Mouse (Mus musculus) limb, embryonic 13.5 days (tissue): Measurements from ENCODE around the gene Csnk2b. TPM values are rescaled to one million over a fixed set of nuclear protein-coding genes. Genes with fewer than 3 reads are reported as not detected.
A peak's percentile ranks its signal among the peaks of the same experiment; 100 is the strongest.

Experiments
- ATAC-seq: fragments of 200-750 bp; cut with Nextera tagmentation; 2 replicates; pipeline ENCODE4 v1.8.0; 2017; ENCODE audit warnings: low read depth, moderate number of reproducible peaks, moderate TSS enrichment; ENCODE audit not compliant: low FRiP score
- H3K27ac ChIP-seq: fragments of 300-500 bp; sonication (generic); 2 replicates; pipeline ENCODE4 v1.5.1; 2015; ENCODE audit warnings: inconsistent platforms, mild to moderate bottlenecking, moderate library complexity
- H3K27me3 ChIP-seq: fragments of 300-500 bp; sonication (generic); 2 replicates; pipeline ENCODE4 v1.6.1; 2015; ENCODE audit warnings: mild to moderate bottlenecking, inconsistent platforms
- H3K36me3 ChIP-seq: fragments of 300-500 bp; sonication (generic); 2 replicates; pipeline ENCODE4 v1.6.1; 2015; ENCODE audit warnings: inconsistent platforms, mild to moderate bottlenecking, moderate library complexity
- H3K4me1 ChIP-seq: fragments of 300-500 bp; sonication (generic); 2 replicates; pipeline ENCODE4 v1.6.1; 2015; ENCODE audit warnings: inconsistent platforms
- H3K4me2 ChIP-seq: fragments of 300-500 bp; sonication (generic); replicated peaks from 2 replicates; pipeline ENCODE4 v1.6.1; 2015; ENCODE audit warnings: inconsistent platforms, mild to moderate bottlenecking, moderate library complexity
- H3K4me3 ChIP-seq: fragments of 300-500 bp; sonication (generic); 2 replicates; pipeline ENCODE4 v1.5.1; 2015; ENCODE audit warnings: moderate library complexity, mild to moderate bottlenecking, inconsistent platforms
- H3K9ac ChIP-seq: fragments of 300-500 bp; sonication (generic); 2 replicates; pipeline ENCODE4 v1.6.1; 2015; ENCODE audit warnings: mild to moderate bottlenecking, inconsistent platforms
- H3K9me3 ChIP-seq: fragments of 300-500 bp; sonication (generic); 2 replicates; pipeline ENCODE4 v1.6.1; 2016; ENCODE audit warnings: inconsistent platforms
- WGBS: fragments of 180-500 bp; shearing (Covaris S2); methylation state at CpG from one replicate; pipeline ENCODE4 v1.1.7; 2015; 5-methylcytosine and 5-hydroxymethylcytosine counted together
- polyA plus RNA-seq: library from polyadenylated mRNA; unstranded; fragments of >200 nt; fragmentation: Nextera tagmentation; extraction: Ambion mirVana; gene quantifications from 2 replicates; pipeline ENCODE4 v1.2.1, GENCODE M21; 2015

Csnk2b gene
- polyA plus RNA-seq, 1 experiment from 2014 or later, result 279 TPM

DNA sequence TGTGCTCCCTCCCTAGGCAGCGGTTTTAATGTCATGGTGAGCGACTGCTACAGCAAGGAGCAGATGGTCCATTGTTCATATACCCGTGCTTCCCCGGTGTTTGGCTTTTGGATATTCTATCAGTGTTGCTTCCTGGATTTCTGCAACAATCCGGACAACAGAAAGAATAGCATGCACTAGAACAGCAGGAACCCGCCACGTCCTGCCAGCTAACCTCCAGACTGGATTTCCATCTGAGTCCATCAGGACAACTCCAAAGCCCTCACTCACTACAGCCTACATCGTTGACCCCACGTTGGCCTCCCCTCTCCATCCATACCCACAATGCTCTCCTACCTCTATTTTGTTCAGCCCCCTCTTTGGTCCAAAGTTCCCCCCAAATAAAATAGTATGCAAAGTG, 10.1 kb downstream of the Csnk2b start:
- H3K36me3 ChIP-seq, result peaks cover 25% of the 10 kb centered on the region
- H3K4me3 ChIP-seq, result no peak overlapping the region
- WGBS, result 80% methylated on average over 9 of the region's 9 CpGs
- H3K27me3 ChIP-seq, result no peaks in the 10 kb centered on the region
- ATAC-seq, result no peak
- no peaks in the 10 kb centered on the region for H3K9me3 ChIP-seq
- no peak overlapping the region for H3K27ac ChIP-seq
- H3K4me2 ChIP-seq, result no peak overlapping the region
- H3K9ac ChIP-seq, result no peak overlapping the region
- H3K4me1 ChIP-seq, result no peaks in the 10 kb centered on the region

DNA sequence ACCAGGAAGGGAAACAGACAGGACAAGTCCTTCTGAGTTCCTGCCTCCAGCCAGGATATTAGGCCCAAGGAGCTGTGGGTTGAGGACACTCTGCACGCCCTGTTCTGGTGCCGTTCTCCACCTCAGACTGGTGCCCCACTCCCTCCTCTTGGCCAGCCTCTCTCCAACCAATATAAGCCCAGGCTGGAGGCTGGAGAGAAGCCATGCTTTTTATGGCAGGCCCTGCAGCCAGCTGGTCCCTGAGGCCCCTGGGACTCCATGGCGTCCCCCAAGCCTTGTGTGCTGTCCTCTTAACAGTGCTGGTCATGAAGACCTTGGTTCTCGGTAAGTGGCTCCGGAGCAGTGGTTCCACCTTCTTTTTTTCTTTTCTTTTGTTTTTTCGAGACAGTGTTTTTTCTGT, 13.8 kb downstream of the Csnk2b start, which contains the start of gene Ly6g5c:
Ly6g5c (plus strand) TSS at position 183 of the 400 bp plus-strand sequence.
- peaks cover 13% of the 10 kb centered on the region for H3K36me3 ChIP-seq
- no peak within 1 kb of the TSS for H3K4me2 ChIP-seq
- no peak within 1 kb of the TSS for H3K27ac ChIP-seq
- H3K4me1 ChIP-seq, result no peaks in the 10 kb centered on the region; the same call in 1 of the 2 replicates
- no peak for ATAC-seq
- WGBS, result 76% methylated on average over 6 of the region's 6 CpGs
- no peaks in the 10 kb centered on the region for H3K27me3 ChIP-seq
- no peak within 1 kb of the TSS for H3K4me3 ChIP-seq
- no peaks in the 10 kb centered on the region for H3K9me3 ChIP-seq
- H3K9ac ChIP-seq, result no peak within 1 kb of the TSS

DNA sequence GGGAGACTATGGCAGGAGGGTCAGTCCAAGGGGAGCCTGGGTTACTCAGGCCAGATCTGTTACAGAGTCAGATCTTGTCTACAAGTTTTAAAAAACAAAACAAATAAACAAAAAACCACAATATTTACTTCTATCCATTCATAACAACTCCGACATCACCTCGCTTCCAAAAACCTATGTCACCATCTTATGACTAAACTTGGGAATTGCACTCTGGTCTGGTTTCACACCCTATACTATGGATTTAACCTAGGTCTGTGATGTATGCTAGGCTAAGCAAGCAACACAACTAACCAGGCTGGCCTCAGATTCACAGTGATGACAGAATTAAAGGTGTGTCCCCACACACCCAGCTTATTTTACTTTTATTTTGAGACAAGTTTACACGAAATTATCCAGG, 15.3 kb downstream of the Csnk2b start:
- H3K4me3 ChIP-seq, result no peak overlapping the region

DNA sequence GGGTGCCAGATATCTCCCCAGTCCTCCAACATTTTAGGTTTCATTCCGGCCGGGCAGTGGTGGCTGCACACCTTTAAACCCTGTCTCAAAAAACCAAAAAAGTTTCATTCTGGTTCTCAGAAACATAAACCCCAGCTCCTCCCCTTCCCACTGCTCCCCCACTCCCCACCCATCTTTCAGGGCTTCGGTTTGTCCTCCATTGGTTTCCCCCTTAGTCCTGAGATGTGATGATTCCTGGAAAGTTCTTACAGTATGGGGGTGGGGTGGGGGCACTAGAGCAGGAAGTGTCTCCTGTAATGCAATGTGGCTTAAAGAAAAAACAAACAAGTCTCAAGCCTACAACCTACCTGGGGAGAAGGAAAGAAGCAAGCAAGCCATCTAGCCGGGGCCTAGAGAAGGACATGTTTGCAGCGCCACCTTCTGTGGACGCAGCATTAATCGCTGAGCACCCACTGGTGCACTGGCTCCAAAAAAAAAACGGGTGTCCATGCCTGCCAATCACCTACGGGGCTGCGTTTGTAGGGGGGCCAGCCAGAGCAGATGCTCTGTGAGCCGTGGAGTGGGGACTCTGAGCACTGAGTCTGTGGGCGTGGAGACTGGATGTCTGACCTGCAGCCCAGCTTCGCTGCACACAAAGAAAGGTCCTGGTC, 16.0 kb downstream of the Csnk2b start:
- H3K27me3 ChIP-seq, result no peaks in the 10 kb centered on the region
- H3K9ac ChIP-seq, result no peak overlapping the region; the same call in 1 of the 2 replicates
- H3K9me3 ChIP-seq, result no peaks in the 10 kb centered on the region
- peak overlapping the region; percentile 32; the same call in 1 of the 2 replicates for H3K4me2 ChIP-seq
- 28% methylated on average over 13 of the region's 13 CpGs for WGBS
- no peak for ATAC-seq
- no peaks in the 10 kb centered on the region; the same call in 1 of the 2 replicates for H3K4me1 ChIP-seq
- no peak overlapping the region for H3K27ac ChIP-seq
- no peak overlapping the region for H3K4me3 ChIP-seq
- peaks cover 35% of the 10 kb centered on the region for H3K36me3 ChIP-seq

More for the DNA sequence above, 15.3 kb downstream of the Csnk2b start:
- ATAC-seq, result no peak
- no peaks in the 10 kb centered on the region for H3K27me3 ChIP-seq
- no peaks in the 10 kb centered on the region for H3K9me3 ChIP-seq
- no peaks in the 10 kb centered on the region; the same call in 1 of the 2 replicates for H3K4me1 ChIP-seq
- no peak overlapping the region for H3K9ac ChIP-seq
- no peak overlapping the region for H3K4me2 ChIP-seq
- H3K27ac ChIP-seq, result no peak overlapping the region
- 72% methylated on average over 3 of the region's 3 CpGs for WGBS
- peaks cover 29% of the 10 kb centered on the region for H3K36me3 ChIP-seq

DNA sequence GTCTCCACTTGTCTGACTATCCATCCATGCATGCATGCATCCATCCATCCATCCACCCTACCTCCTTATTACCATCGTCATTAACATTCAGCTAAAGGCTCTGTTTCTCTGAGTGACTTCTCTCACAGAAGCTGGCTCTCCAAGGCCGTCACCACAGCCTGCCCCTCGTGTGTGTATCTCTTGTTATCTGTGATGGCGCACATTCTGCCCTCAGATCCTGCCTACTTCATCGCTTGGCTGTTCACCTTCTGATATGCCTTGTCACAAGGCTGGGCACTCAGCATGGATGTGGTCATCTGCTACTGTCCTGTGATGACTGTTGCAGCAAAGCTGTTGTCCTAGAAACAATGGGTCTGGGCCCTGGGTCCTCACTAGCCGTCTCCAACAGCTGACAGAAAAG, 17.1 kb downstream of the Csnk2b start:
- no peaks in the 10 kb centered on the region; the same call in 1 of the 2 replicates for H3K4me1 ChIP-seq
- H3K36me3 ChIP-seq, result peaks cover 46% of the 10 kb centered on the region
- peak overlapping the region; percentile 31; the same call in 1 of the 2 replicates for H3K9ac ChIP-seq
- WGBS, result 81% methylated on average over 6 of the region's 6 CpGs
- ATAC-seq, result no peak
- H3K4me3 ChIP-seq, result no peak overlapping the region
- H3K4me2 ChIP-seq, result no peak overlapping the region
- no peaks in the 10 kb centered on the region for H3K9me3 ChIP-seq
- H3K27ac ChIP-seq, result no peak overlapping the region; the same call in 1 of the 2 replicates
- no peaks in the 10 kb centered on the region for H3K27me3 ChIP-seq

DNA sequence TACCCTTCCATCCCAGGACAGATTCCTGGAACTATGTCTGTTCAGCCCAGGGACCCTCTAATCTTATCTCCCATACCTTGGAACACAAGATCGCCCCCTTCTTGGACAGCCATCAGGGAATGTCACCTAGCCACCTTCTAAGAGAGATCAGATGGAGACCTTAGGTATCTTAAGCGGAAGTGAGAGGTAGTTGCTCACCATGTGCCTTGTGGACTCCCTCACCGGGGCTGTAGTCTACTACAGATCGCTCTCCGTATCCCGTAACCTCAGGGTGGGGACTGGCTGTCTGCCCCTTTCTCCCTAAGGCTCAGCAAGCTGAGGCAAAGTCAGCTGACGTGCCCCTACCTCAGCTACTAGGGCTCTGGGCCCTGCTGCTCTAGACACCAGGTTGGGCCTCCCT, 17.8 kb downstream of the Csnk2b start:
- no peak overlapping the region for H3K9ac ChIP-seq
- H3K4me2 ChIP-seq, result no peak overlapping the region
- H3K27me3 ChIP-seq, result no peaks in the 10 kb centered on the region
- WGBS, result 89% methylated on average over 7 of the region's 7 CpGs
- no peak for ATAC-seq
- no peaks in the 10 kb centered on the region; the same call in 1 of the 2 replicates for H3K4me1 ChIP-seq
- no peaks in the 10 kb centered on the region for H3K9me3 ChIP-seq
- H3K4me3 ChIP-seq, result no peak overlapping the region
- peaks cover 53% of the 10 kb centered on the region for H3K36me3 ChIP-seq
- H3K27ac ChIP-seq, result no peak overlapping the region

DNA sequence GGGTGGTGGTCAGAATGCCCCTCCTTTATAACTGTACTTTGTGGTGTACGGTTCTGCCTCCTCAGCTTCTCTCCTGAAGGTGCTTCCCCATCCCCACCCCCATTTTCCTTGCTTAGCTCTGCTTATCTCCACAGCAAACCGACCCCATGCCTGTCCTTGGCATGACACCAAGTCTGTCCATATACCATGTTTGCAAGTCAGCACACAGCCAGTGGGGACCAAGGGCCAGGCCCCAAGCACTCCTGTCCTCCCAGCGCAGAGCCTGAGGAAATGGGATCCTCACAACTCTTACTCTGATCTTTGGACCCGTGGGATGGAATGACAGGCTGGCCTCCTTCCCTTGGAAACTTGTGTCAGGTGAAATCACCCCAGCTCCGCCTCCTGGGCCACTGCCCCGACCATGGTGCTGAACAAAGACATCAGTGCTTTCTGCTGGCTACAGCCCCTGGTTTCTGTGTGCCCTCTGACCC, 18.6 kb downstream of the Csnk2b start:
- no peak overlapping the region for H3K4me2 ChIP-seq
- no peak overlapping the region for H3K9ac ChIP-seq
- H3K9me3 ChIP-seq, result no peaks in the 10 kb centered on the region
- WGBS, result 74% methylated on average over 6 of the region's 6 CpGs
- no peaks in the 10 kb centered on the region for H3K27me3 ChIP-seq
- no peak overlapping the region for H3K4me3 ChIP-seq
- no peak overlapping the region for H3K27ac ChIP-seq
- H3K36me3 ChIP-seq, result peaks cover 61% of the 10 kb centered on the region
- ATAC-seq, result no peak
- no peaks in the 10 kb centered on the region; the same call in 1 of the 2 replicates for H3K4me1 ChIP-seq

DNA sequence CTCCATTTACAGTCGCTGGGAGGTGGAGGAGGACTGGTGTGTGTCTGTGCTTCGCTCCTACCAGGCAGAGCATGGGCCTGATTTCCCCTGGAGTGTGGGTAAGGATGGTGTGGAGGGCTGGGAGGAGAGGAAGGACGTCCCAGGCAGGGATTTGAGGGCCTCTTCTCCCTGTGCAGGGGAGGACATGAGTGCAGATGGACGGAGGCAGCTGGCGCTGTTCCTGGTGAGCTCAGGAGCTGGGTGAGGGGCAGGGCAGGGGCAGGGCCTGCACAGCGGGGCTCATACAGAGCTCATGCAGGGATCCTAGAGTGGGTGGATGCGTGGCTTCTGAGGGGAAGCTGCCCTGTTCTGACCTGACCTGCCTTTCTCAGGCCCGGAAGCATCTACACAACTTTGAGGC, 19.6 kb downstream of the Csnk2b start:
- Histone ChIP-seq H3K4me2 (no peak overlapping the region), H3K4me1 (no peaks in the 10 kb centered on the region; the same call in 1 of the 2 replicates), H3K36me3 (peaks cover 71% of the 10 kb centered on the region), H3K4me3 (no peak overlapping the region), H3K27ac (no peak overlapping the region), H3K9ac (no peak overlapping the region), H3K9me3 (no peaks in the 10 kb centered on the region), H3K27me3 (no peaks in the 10 kb centered on the region)
- 70% methylated on average over 8 of the region's 8 CpGs for WGBS
- peak; percentile 55; the same call in 1 of the 2 replicates for ATAC-seq

DNA sequence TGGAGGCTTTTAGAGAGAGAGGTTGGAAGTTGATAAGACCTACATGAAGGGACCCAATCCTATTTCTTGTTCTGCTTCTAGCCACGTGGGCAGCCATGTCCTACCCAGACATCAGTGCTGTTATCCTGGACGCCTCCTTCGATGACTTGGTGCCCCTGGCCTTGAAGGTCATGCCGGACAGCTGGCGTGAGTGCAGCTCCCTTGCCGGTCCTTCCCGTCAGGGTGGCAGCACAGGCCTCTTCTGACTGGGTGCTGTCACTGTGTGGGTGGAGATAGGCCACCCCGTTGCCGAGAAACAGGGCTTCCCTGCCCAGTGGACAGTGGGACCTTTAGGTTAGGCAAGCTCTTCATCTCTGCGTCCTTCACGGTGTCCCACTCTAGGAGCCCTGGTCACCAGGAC, 20.7 kb downstream of the Csnk2b start:
- no peaks in the 10 kb centered on the region for H3K27me3 ChIP-seq
- ATAC-seq, result no peak
- H3K36me3 ChIP-seq, result peaks cover 82% of the 10 kb centered on the region
- no peaks in the 10 kb centered on the region for H3K9me3 ChIP-seq
- no peak overlapping the region for H3K4me2 ChIP-seq
- no peak overlapping the region; the same call in 1 of the 2 replicates for H3K9ac ChIP-seq
- WGBS, result 90% methylated on average over 11 of the region's 11 CpGs
- no peaks in the 10 kb centered on the region; the same call in 1 of the 2 replicates for H3K4me1 ChIP-seq
- H3K4me3 ChIP-seq, result no peak overlapping the region
- H3K27ac ChIP-seq, result no peak overlapping the region

DNA sequence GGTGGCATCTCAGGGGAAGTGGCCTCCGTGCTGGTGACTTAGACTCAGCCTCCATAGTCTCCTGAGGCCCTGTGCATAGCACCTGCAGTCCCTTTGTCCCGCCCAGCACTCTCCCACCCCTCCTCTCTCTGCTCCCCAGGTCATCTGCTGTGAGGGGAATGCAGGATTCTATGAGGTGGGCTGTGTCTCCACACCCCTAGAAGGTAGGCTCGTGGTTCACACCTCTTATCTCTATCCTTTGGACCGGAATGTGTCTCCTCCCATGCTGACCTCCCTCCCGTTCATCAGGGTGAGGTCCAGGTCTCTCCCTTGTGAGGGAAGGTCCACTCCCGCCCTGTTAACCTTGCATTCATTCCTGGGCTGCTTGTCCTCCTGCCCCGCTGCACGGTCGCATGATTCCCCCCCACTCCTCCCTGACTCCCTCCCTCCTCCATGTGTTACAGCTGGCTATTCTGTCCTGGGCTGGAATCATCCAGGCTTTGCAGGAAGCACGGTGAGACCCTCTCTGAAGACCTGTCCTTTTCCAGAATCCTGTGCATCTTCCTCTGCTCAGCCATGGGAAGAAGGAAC, 21.6 kb downstream of the Csnk2b start:
- no peaks in the 10 kb centered on the region for H3K4me1 ChIP-seq
- H3K27ac ChIP-seq, result no peak overlapping the region
- ATAC-seq, result no peak
- no peak overlapping the region for H3K4me3 ChIP-seq
- H3K4me2 ChIP-seq, result no peak overlapping the region
- H3K36me3 ChIP-seq, result peaks cover 91% of the 10 kb centered on the region
- 82% methylated on average over 10 of the region's 10 CpGs for WGBS
- no peaks in the 10 kb centered on the region for H3K9me3 ChIP-seq
- H3K27me3 ChIP-seq, result no peaks in the 10 kb centered on the region
- no peak overlapping the region for H3K9ac ChIP-seq

DNA sequence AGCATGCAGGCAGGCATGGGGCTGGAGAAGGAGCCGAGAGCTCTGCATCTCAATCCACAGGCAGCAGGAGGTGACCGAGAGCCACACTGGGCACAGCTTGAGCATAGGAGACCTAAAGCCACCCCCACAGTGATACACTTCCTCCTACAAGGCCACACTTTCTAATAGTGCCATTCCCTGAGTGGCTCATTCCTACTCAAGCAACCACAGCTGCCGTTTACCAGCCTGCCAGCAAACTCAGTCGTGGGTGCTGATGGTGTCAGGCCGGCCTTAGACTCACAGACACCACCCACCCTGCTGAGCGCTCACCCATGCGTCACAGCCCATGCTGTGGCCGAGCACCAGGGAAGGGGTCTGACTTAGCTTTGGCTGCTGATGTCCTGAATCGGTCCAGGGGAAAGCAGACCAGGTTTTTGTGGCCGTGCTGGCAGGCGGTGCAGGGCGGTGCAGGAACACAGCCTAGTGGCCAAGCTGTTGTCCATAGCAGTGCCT, 24.6 kb downstream of the Csnk2b start:
- Histone ChIP-seq H3K4me1 (no peaks in the 10 kb centered on the region), H3K27me3 (no peaks in the 10 kb centered on the region), H3K4me3 (no peak overlapping the region), H3K36me3 (peaks cover 99% of the 10 kb centered on the region), H3K27ac (no peak overlapping the region), H3K9ac (no peak overlapping the region), H3K9me3 (no peaks in the 10 kb centered on the region), H3K4me2 (no peak overlapping the region)
- no peak for ATAC-seq
- 89% methylated on average over 12 of the region's 12 CpGs for WGBS

DNA sequence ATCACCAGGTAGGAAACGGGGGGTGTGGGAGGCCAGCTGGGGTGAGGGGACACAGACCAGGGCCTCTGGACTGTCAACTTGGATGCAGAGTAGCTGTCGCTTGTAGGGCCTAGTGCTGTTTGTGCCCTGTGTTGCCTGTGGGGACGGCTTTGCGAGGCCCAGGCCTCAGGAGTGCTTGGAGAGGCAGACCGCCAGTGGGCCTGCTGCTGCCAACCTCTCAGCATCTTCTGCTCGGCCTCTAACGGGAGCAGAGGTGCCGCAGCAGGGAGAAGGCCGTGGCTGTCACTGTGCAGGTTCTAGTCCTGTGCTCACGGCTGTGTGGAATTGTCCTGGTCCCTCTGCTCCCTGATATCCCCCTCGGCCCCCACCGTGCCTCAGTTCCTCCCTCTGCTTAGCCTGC, 25.3 kb downstream of the Csnk2b start:
- H3K36me3 ChIP-seq, result peaks cover 97% of the 10 kb centered on the region
- no peak overlapping the region for H3K4me3 ChIP-seq
- no peaks in the 10 kb centered on the region for H3K4me1 ChIP-seq
- H3K4me2 ChIP-seq, result no peak overlapping the region
- no peaks in the 10 kb centered on the region for H3K9me3 ChIP-seq
- no peak overlapping the region for H3K27ac ChIP-seq
- 88% methylated on average over 12 of the region's 12 CpGs for WGBS
- no peaks in the 10 kb centered on the region for H3K27me3 ChIP-seq
- ATAC-seq, result no peak
- H3K9ac ChIP-seq, result peak overlapping the region; percentile 31; the same call in 1 of the 2 replicates
